Mouse (Mus musculus) brain, adult 10 weeks (tissue): ENCODE measurements around the gene Vmn1r74. TPM values are rescaled to one million over a fixed set of nuclear protein-coding genes. Genes with fewer than 3 reads are reported as not detected.

ENCODE experiments used
- polyA plus RNA-seq: library from polyadenylated mRNA; stranded (reverse); fragments of 350-450 nt; fragmentation: Illumina TruSeq; extraction: RNeasy Lipid Tissue Mini Kit (QIAGEN cat#74804); gene quantifications from one replicate; pipeline ENCODE4 v1.2.3, GENCODE M21; 2015; ENCODE audit warnings: low read depth, low replicate concordance

Vmn1r74 gene
- polyA plus RNA-seq, result not detected

GRCm38 (mm10) chr7:11833680-11834079, at the start of gene Vmn1r74:
TSS of gene Vmn1r74 (plus strand) at chr7:11833980.

GRCm38 (mm10) chr7:11874330-11874729, 40.5 kb downstream of the Vmn1r74 start, which contains the start of gene Vmn1r75:
TSS of gene Vmn1r75 (plus strand) at chr7:11874630.

Other genes with a start within 250 kb of the Vmn1r74 start
- not detected for gene Zscan4-ps3, start 224.7 kb upstream of the Vmn1r74 start, polyA plus RNA-seq
- gene Vmn1r72, start 153.8 kb upstream of the Vmn1r74 start, polyA plus RNA-seq, result not detected
- gene Vmn1r73, start 103.7 kb upstream of the Vmn1r74 start, polyA plus RNA-seq, result not detected
- gene Vmn1r75, start 40.6 kb downstream of the Vmn1r74 start, polyA plus RNA-seq, result not detected
- not detected for gene Vmn1r76, start 104.2 kb downstream of the Vmn1r74 start, polyA plus RNA-seq
- gene Vmn1r77, start 202.8 kb downstream of the Vmn1r74 start, polyA plus RNA-seq, result not detected